Mouse (Mus musculus): ENCODE measurements around the gene Ebpl. TPM values are rescaled to one million over a fixed set of nuclear protein-coding genes. Genes with fewer than 3 reads are reported as not detected.

Gene Ebpl
- 9.0 and 9.3 TPM in 2 replicates for polyA plus RNA-seq (2015; fragmentation: Nextera tagmentation; extraction: Ambion mirVana)

DNA sequence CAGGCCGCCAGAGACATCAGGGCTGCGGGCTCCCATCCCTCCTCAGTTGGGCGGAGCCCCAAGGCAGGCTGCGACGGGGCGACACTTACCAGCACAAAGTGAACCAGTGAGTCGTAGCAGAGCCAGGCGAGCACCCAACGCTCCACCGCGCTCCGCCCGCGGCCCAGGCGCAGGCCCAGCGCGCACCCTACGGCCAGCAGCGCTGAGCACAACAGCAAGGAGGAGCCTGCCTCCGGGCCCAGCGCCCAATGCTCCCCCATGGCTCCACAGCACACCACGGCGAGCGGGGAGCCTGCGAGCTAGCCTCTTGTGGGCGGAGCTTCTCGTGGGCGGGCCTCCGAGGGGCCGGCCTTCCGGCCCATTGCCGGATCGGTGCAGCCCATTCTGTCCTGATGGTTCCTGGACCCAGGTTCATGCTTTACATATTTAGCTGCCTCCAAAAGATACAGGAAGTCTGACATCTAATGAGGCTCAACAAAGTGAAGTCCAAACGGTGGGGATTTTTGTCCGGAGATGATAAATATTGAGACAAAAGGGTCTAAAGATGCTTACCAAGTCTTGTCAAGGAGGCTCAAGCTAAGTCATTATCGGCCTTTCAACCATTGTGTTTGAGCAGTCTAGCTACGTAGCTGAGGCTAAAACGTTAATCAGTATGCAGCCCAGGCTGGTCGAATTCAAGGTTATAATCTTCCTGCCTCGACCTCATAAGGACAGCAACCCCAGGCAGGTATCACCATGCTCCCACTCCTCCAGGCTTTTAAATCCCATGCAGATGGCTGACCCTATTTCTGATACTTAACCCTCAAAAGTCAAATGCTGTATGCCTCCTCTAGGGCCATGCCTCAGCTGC, at the start of gene Ebpl:
Gene Ebpl (minus strand): TSS at position 309 of the 850 bp plus-strand sequence.
- H3K4me2 ChIP-seq (replicated peaks) = peak within 1 kb of the TSS; percentile 60
- H3K9ac ChIP-seq (replicated peaks) = peak within 1 kb of the TSS; percentile 78
- H3K27ac ChIP-seq = peak within 1 kb of the TSS; percentile 82
- WGBS = under 1% methylated on average over 40 of the region's 40 CpGs
- no peaks in the 10 kb centered on the region for H3K9me3 ChIP-seq
- no peaks in the 10 kb centered on the region for H3K27me3 ChIP-seq
- H3K4me3 ChIP-seq (replicated peaks) = peak within 1 kb of the TSS; percentile 66
- H3K4me1 ChIP-seq (replicated peaks) = peaks cover 6% of the 10 kb centered on the region
- peak; percentile 98 for ATAC-seq
- H3K36me3 ChIP-seq = no peaks in the 10 kb centered on the region; the same call in none of the 2 replicates

DNA sequence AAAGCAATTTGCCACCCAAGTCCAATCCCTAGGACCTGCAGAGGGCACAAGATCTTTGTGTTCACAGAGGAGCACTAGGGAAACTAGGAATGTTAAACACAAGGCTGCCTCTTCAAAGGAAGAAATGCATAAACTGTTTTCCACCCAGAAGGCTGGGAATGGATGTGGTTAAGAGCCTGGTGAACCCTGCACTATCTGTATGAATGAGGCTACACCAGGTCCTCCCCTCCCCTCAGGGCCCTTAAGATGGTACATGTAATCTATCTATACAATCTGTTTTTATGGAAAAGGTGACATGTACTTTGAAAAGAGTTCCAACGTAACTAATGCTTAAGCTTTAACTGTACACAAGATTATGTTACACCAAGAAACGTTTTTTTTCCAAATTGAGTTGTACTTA, 49.8 kb upstream of the Ebpl start:
- Histone ChIP-seq H3K4me2 (replicated peaks) (no peak overlapping the region), H3K9me3 (no peaks in the 10 kb centered on the region), H3K9ac (replicated peaks) (no peak overlapping the region), H3K4me1 (replicated peaks) (peaks cover 17% of the 10 kb centered on the region), H3K4me3 (replicated peaks) (no peak overlapping the region), H3K27ac (no peak overlapping the region), H3K36me3 (no peaks in the 10 kb centered on the region), H3K27me3 (no peaks in the 10 kb centered on the region)
- no peak for ATAC-seq
- WGBS = 86% methylated on average over 2 of the region's 2 CpGs

DNA sequence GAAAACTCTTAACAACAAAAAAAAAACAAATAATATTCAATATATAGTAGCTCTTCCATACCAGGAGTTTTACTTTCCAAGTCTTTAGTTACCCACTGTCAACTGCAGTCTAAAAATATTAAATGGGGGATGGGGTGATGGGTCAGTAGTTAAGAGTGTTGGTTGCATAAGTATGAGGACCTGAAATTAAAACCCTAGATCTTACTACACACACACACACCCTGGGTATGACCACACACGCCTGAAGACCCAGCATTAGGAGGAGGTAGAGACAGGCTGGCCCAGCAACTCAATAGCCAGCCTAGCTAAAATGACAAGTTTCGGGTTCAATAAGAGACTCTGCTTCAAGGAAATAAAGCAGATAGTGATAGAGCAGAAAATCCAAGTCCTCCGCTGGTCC, 46.8 kb upstream of the Ebpl start:
- no peak overlapping the region for H3K4me3 ChIP-seq (replicated peaks)
- no peaks in the 10 kb centered on the region for H3K27me3 ChIP-seq
- no peak overlapping the region for H3K4me2 ChIP-seq (replicated peaks)
- H3K36me3 ChIP-seq = peaks cover 6% of the 10 kb centered on the region
- 94% methylated on average over 3 of the region's 3 CpGs for WGBS
- no peaks in the 10 kb centered on the region for H3K9me3 ChIP-seq
- H3K27ac ChIP-seq = no peak overlapping the region
- H3K4me1 ChIP-seq (replicated peaks) = no peaks in the 10 kb centered on the region
- H3K9ac ChIP-seq (replicated peaks) = no peak overlapping the region
- ATAC-seq = no peak

DNA sequence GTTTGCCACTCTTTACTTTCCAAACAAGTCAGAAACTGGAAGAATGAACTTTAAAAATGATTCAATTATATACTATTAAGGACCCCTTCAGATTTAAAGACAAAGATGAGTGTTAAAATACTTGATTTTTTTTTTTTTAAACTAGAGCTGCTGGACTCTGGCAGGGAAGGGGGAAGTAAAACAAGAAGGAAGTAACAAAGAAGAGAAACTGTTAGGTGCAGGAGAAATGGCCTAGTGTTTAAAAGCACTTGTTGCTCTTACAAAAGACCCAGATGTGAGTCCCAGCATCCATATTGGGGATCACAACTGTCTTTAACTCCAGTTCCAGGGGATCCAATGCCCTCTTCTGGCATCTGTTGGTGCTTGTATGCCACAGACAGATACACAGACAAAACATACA, 45.5 kb upstream of the Ebpl start:
- H3K4me1 ChIP-seq (replicated peaks) = no peaks in the 10 kb centered on the region
- H3K27ac ChIP-seq = no peak overlapping the region
- H3K27me3 ChIP-seq = no peaks in the 10 kb centered on the region
- H3K9ac ChIP-seq (replicated peaks) = no peak overlapping the region
- ATAC-seq = no peak
- H3K4me2 ChIP-seq (replicated peaks) = no peak overlapping the region
- H3K4me3 ChIP-seq (replicated peaks) = no peak overlapping the region
- peaks cover 9% of the 10 kb centered on the region for H3K36me3 ChIP-seq
- H3K9me3 ChIP-seq = no peaks in the 10 kb centered on the region

DNA sequence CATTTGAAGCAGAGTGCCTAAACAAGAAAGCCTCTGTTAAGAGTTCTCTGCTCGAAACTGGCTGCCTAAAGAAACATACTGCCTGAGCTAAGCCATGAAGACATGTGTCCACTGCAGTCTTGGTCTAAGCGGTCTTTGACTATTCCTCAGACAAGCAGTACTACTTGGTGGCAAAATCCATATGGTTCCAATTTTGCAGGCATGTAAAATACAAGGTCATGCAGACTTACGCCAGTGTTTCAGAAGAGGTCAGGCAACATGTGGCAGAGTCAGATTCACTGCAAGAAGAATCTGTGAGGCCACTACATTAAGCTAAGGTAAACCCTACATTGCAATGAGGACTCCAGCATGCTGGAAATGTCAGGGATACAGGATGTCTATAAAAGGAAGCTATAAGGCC, 44.7 kb upstream of the Ebpl start:
- no peak overlapping the region for H3K27ac ChIP-seq
- no peak overlapping the region for H3K4me2 ChIP-seq (replicated peaks)
- no peaks in the 10 kb centered on the region for H3K27me3 ChIP-seq
- no peak overlapping the region for H3K9ac ChIP-seq (replicated peaks)
- no peaks in the 10 kb centered on the region for H3K4me1 ChIP-seq (replicated peaks)
- WGBS = 96% methylated on average over 3 of the region's 3 CpGs
- ATAC-seq = no peak
- H3K36me3 ChIP-seq = peaks cover 17% of the 10 kb centered on the region
- no peak overlapping the region for H3K4me3 ChIP-seq (replicated peaks)
- no peaks in the 10 kb centered on the region for H3K9me3 ChIP-seq

DNA sequence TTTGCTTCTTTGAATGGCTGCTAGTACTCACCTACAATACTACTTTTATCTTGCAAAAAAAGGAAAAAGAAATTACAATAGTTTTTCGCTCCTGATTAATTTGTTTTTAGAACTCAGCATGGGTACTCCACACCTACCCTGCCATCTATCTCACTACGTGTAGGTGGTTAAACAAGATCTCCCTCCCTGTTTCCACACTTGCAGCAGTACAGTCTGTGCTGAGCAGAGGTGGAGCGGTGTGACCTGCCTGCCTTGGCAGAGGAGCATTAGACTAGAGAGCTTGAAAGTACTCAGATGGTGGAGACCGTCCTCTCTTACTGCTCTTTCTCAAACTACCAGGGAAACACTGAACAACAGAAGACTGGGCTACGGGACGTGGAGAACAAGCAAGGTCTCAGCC, 34.5 kb upstream of the Ebpl start:
- 91% methylated on average over 6 of the region's 6 CpGs for WGBS

DNA sequence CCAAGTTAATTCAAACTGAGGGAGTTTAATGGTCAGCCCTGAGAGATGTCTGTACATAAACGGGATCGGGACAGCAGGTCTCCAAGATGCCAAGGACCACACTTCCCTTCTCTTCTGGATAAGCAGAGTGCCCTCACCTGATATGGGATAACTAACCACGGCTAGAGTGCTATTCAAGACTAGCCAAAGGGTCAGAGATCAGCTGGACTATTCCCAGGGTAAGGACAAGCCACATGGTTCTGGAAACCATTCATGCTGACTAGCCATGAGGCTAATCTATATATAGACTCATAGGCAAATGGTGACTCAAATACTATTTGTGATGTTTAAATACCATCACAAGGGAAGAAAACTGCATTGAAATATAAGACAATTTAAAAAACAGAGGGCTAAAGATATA, 30.3 kb upstream of the Ebpl start:
- Histone ChIP-seq H3K4me3 (replicated peaks) (no peak overlapping the region), H3K36me3 (peaks cover 27% of the 10 kb centered on the region), H3K4me2 (replicated peaks) (no peak overlapping the region), H3K9ac (replicated peaks) (no peak overlapping the region), H3K27ac (no peak overlapping the region), H3K27me3 (no peaks in the 10 kb centered on the region), H3K9me3 (no peaks in the 10 kb centered on the region), H3K4me1 (replicated peaks) (no peaks in the 10 kb centered on the region)
- 85% methylated on average over 3 of the region's 3 CpGs for WGBS
- no peak for ATAC-seq

More for the DNA sequence above, 34.5 kb upstream of the Ebpl start:
- H3K4me1 ChIP-seq (replicated peaks) = no peaks in the 10 kb centered on the region
- no peak overlapping the region for H3K27ac ChIP-seq
- ATAC-seq = no peak
- H3K4me3 ChIP-seq (replicated peaks) = no peak overlapping the region
- no peaks in the 10 kb centered on the region for H3K27me3 ChIP-seq
- no peak overlapping the region for H3K9ac ChIP-seq (replicated peaks)
- no peak overlapping the region for H3K4me2 ChIP-seq (replicated peaks)
- H3K9me3 ChIP-seq = no peaks in the 10 kb centered on the region
- peaks cover 35% of the 10 kb centered on the region for H3K36me3 ChIP-seq

DNA sequence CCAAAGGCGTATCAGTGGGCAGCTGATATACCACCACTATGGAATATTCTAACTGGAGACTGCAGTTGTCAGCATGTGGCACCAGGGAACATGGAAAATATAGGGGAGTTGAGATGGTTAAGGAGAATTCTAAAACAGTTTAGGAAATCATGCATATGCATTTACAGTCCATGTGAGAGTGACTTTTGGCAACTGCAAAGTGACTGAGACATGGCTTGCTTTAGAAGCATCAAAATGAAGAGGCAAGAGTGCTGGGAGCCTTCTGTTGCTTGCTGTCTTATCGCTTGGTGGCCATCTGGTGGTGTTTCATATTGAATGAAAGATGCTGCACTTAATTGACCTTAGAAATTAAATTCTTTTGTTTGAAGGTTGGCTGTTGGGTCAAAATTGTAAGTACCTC, 7.1 kb upstream of the Ebpl start:
- no peaks in the 10 kb centered on the region for H3K27me3 ChIP-seq
- no peak overlapping the region for H3K27ac ChIP-seq
- peaks cover 35% of the 10 kb centered on the region for H3K36me3 ChIP-seq
- no peak overlapping the region for H3K4me2 ChIP-seq (replicated peaks)
- WGBS = 92% methylated on average over 2 of the region's 2 CpGs
- no peak overlapping the region for H3K4me3 ChIP-seq (replicated peaks)
- no peak overlapping the region for H3K9ac ChIP-seq (replicated peaks)
- no peaks in the 10 kb centered on the region for H3K4me1 ChIP-seq (replicated peaks)
- no peak for ATAC-seq
- H3K9me3 ChIP-seq = no peaks in the 10 kb centered on the region

DNA sequence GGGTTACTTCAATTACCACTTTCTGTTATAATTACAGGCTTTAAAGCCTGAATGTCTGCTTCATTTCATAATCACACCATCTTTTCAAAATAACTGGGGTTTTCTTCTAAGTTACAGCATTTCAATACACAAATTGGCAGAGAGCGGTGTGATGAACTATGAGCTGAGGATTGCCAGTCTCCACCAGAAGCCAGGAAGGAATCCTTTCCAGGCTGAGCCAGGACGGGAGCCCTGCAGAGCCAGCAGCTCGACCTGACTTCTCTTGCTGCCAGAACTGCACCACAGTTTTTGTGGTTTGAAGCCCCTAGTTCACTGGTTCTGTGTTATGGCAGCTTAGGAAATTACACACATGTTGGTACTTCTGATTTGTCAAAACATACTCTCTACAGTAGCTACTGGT, 4.4 kb upstream of the Ebpl start:
- H3K27ac ChIP-seq = no peak overlapping the region
- 83% methylated on average over 3 of the region's 3 CpGs for WGBS
- no peak overlapping the region for H3K4me2 ChIP-seq (replicated peaks)
- no peaks in the 10 kb centered on the region for H3K9me3 ChIP-seq
- H3K4me3 ChIP-seq (replicated peaks) = no peak overlapping the region
- H3K9ac ChIP-seq (replicated peaks) = no peak overlapping the region
- H3K27me3 ChIP-seq = no peaks in the 10 kb centered on the region
- H3K4me1 ChIP-seq (replicated peaks) = peaks cover 6% of the 10 kb centered on the region
- ATAC-seq = no peak
- H3K36me3 ChIP-seq = peaks cover 16% of the 10 kb centered on the region

DNA sequence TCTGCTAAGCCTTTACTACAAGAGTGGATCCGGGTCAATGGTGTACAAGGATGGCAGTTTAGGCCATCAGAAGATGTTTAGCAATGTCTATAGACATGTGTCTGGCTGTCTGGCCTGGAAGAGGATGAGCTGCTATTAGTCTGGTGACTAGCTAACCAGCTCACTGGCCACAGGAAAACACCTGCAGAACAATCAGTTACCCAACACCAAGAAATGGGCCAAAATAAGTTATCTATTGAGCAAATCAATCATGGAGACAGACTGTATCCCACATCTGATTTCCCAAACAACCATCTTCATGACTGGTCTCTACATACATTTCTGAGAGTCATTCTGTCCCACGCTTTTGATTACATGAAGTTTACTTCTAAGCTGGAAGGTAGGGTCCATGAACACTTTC, 3.5 kb upstream of the Ebpl start:
- Histone ChIP-seq H3K4me2 (replicated peaks) (no peak overlapping the region), H3K9ac (replicated peaks) (no peak overlapping the region), H3K27me3 (no peaks in the 10 kb centered on the region), H3K4me1 (replicated peaks) (peaks cover 6% of the 10 kb centered on the region), H3K4me3 (replicated peaks) (no peak overlapping the region), H3K36me3 (peaks cover 13% of the 10 kb centered on the region), H3K27ac (no peak overlapping the region), H3K9me3 (no peaks in the 10 kb centered on the region)
- 99% methylated on average over 2 of the region's 2 CpGs for WGBS
- ATAC-seq = no peak

DNA sequence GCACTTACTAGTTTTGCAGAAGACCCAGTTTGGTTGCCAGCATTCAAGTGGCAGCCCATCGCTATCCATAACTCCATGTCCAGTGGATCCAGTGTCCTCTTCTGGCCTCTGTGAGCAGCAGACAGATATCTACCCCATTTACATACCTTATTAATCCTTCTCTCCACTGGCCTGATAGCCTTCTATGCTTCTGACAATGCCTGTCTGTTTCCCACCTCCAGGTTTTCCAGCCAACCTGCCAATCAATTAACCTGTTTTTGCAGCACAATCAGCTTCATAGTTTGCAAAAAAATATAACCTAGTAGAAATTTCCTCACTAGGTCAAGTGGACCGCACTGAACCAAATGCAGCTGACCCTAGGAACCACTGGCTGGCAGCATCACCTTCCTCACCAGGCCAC, 2.0 kb upstream of the Ebpl start:
- Histone ChIP-seq H3K4me1 (replicated peaks) (peaks cover 6% of the 10 kb centered on the region), H3K27me3 (no peaks in the 10 kb centered on the region), H3K4me3 (replicated peaks) (no peak overlapping the region), H3K4me2 (replicated peaks) (no peak overlapping the region), H3K9ac (replicated peaks) (no peak overlapping the region), H3K9me3 (no peaks in the 10 kb centered on the region), H3K27ac (no peak overlapping the region), H3K36me3 (peaks cover 10% of the 10 kb centered on the region)
- no peak for ATAC-seq
- 99% methylated on average over 2 of the region's 2 CpGs for WGBS

DNA sequence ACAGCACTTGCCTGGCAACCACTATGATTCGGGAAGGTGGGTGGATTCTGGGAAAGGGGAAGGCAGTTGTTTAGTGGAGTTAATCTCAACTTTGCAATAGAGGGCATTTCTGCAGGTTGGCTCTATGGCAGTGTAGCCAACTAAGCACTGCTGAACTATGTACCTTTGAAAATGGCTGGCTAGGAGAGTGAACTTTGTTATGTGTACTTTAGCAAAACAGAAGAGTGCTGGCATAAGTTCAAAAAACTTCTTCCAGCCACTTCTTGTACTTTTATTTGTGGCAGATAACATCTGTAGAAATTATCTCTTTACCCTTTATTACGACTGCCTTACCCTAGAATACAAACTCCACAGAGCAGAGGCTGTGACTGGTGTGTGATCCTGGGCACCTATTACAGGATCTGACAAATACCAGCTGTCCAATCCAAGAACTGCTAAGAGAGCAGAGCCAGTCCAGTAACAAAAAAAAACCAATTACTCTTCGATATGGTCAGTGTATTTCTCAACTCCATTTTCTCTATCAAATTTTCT, 807 bp upstream of the Ebpl start:
- Histone ChIP-seq H3K9ac (replicated peaks) (no peak overlapping the region; the same call in 1 of the 2 replicates), H3K4me2 (replicated peaks) (peak overlapping the region; percentile 60), H3K9me3 (no peaks in the 10 kb centered on the region), H3K27me3 (no peaks in the 10 kb centered on the region), H3K4me3 (replicated peaks) (no peak overlapping the region; the same call in 1 of the 2 replicates), H3K27ac (peak overlapping the region; percentile 82; the same call in 1 of the 2 replicates), H3K4me1 (replicated peaks) (peaks cover 6% of the 10 kb centered on the region), H3K36me3 (peaks cover 2% of the 10 kb centered on the region)
- WGBS = 60% methylated on average over 3 of the region's 3 CpGs
- no peak for ATAC-seq

All from midbrain, embryonic 13.5 days (tissue).